Mouse (Mus musculus): Measurements from ENCODE around the gene Ctnnbl1. TPM values are rescaled to one million over a fixed set of nuclear protein-coding genes. Genes with fewer than 3 reads are reported as not detected.

Gene Ctnnbl1
- total and polyA plus RNA-seq, 3 experiments = 46.0 to 57.2 (median 48.6) TPM

GRCm38 (mm10) chr2:157830620-157831354 lies 93.6 kb downstream of the Ctnnbl1 start:
- in situ Hi-C loops (cut with MboI; ENCODE audit: low pct_ligation_motif_present, low pct_unique_long_range_greater_than_20kb, low sequenced_read_pairs) = no loop called here
- H3K4me2 ChIP-seq (ENCODE audit: insufficient read depth, low read depth, poor library complexity, severe bottlenecking) = no peak overlapping the region

GRCm38 (mm10) chr2:157837050-157837449 lies 99.8 kb downstream of the Ctnnbl1 start:
- DNase-seq (ENCODE audit: extremely low read depth) = no peak
- Histone ChIP-seq H3K79me2 (replicated peaks; ENCODE audit: control insufficient read depth, extremely low read depth, insufficient read depth, poor library complexity, severe bottlenecking) (no peaks in the 10 kb centered on the region), H3K9me3 (replicated peaks; ENCODE audit: low read length) (no peaks in the 10 kb centered on the region), H3K4me3 (replicated peaks in 1 of 3; ENCODE audit: low read depth in 2 of 3, low read length in 2 of 3, poor library complexity in 1 of 3) (no peak overlapping the region), H3K4me2 (ENCODE audit: insufficient read depth, low read depth, poor library complexity, severe bottlenecking) (no peak overlapping the region), H3K36me3 (replicated peaks in 1 of 2; ENCODE audit: control insufficient read depth in 1 of 2, insufficient read depth in 1 of 2, low read length in 1 of 2) (peaks cover 14 to 46% of the 10 kb centered on the region in 2 experiments), H3K27me3 (replicated peaks) (no peaks in the 10 kb centered on the region), H3K27ac (ENCODE audit: insufficient read depth, low read depth) (no peak overlapping the region), H3K4me1 (ENCODE audit: control insufficient read depth in 1 of 2, insufficient read depth in 2 of 2) (peaks cover 3 to 41% of the 10 kb centered on the region in 2 experiments; a peak in 3 of 4 replicates), H3K9ac (ENCODE audit: insufficient read depth, low read depth) (no peak overlapping the region)
- in situ Hi-C loops (cut with MboI; ENCODE audit: low pct_ligation_motif_present, low pct_unique_long_range_greater_than_20kb, low sequenced_read_pairs) (no loop called here), dilution Hi-C loops (cut with MboI; ENCODE audit: extremely low pct_ligation_motif_present, extremely low pct_unique_long_range_greater_than_20kb, low sequenced_read_pairs) (no loop called here)
- TF ChIP-seq USF2 (conservative IDR thresholded peaks at IDR 0.05; ENCODE audit: low read depth, low read length) (no peak), E2F4 (IDR thresholded peaks at IDR 0.05; ENCODE audit: insufficient replicate concordance, low read depth, low read length) (no peak), ELF1 (IDR thresholded peaks at IDR 0.05; ENCODE audit: low read depth, low read length) (no peak), JUN (IDR thresholded peaks at IDR 0.05; ENCODE audit: insufficient read depth, low read depth, low read length) (no peak), EP300 (IDR thresholded peaks at IDR 0.05; ENCODE audit: low read length) (no peak), ZMIZ1 (IDR thresholded peaks at IDR 0.05; ENCODE audit: low read depth, low read length) (no peak), CHD2 (IDR thresholded peaks at IDR 0.05; ENCODE audit: low read length) (no peak), IRF4 (IDR thresholded peaks at IDR 0.05; ENCODE audit: low read depth, low read length) (no peak), MAFK (IDR thresholded peaks at IDR 0.05; ENCODE audit: insufficient replicate concordance, low read length) (no peak), SMC3 (IDR thresholded peaks at IDR 0.05; ENCODE audit: low read depth, low read length) (no peak)

More at GRCm38 (mm10) chr2:157830620-157831354, 93.6 kb downstream of the Ctnnbl1 start:
- no peak overlapping the region for H3K9ac ChIP-seq (ENCODE audit: insufficient read depth, low read depth)
- no peak overlapping the region for H3K27ac ChIP-seq (ENCODE audit: insufficient read depth, low read depth)
- TF ChIP-seq ZKSCAN1 (IDR thresholded peaks at IDR 0.05; ENCODE audit: borderline replicate concordance, low read depth, low read length) (no peak), SMC3 (IDR thresholded peaks at IDR 0.05; ENCODE audit: low read depth, low read length) (no peak), NELFE (IDR thresholded peaks at IDR 0.05; ENCODE audit: low read depth, low read length) (no peak), EP300 (IDR thresholded peaks at IDR 0.05; ENCODE audit: low read length) (no peak), KAT2A (IDR thresholded peaks at IDR 0.05; ENCODE audit: insufficient replicate concordance, low read length) (no peak), IRF4 (IDR thresholded peaks at IDR 0.05; ENCODE audit: low read depth, low read length) (no peak), BHLHE40 (IDR thresholded peaks at IDR 0.05; ENCODE audit: low read depth, low read length) (no peak), NRF1 (IDR thresholded peaks at IDR 0.05; ENCODE audit: low read depth, low read length) (no peak), MAX (IDR thresholded peaks at IDR 0.05; ENCODE audit: low read length) (no peak), RAD21 (IDR thresholded peaks at IDR 0.05; ENCODE audit: low read depth, low read length) (no peak), RCOR1 (conservative IDR thresholded peaks at IDR 0.05; ENCODE audit: low read depth, low read length) (no peak), ZMIZ1 (IDR thresholded peaks at IDR 0.05; ENCODE audit: low read depth, low read length) (no peak), MEF2A (IDR thresholded peaks at IDR 0.05; ENCODE audit: borderline replicate concordance, low read depth, low read length) (no peak), POLR2A (IDR thresholded peaks at IDR 0.05; ENCODE audit: low read depth, low read length) (no peak), ELF1 (IDR thresholded peaks at IDR 0.05; ENCODE audit: low read depth, low read length) (no peak), MAFK (IDR thresholded peaks at IDR 0.05; ENCODE audit: insufficient replicate concordance, low read length) (no peak)
- no peaks in the 10 kb centered on the region for H3K9me3 ChIP-seq (replicated peaks; ENCODE audit: low read length)
- H3K4me3 ChIP-seq (replicated peaks in 1 of 3; ENCODE audit: low read depth in 2 of 3, low read length in 2 of 3, poor library complexity in 1 of 3) = no peak overlapping the region
- dilution Hi-C loops (cut with MboI; ENCODE audit: extremely low pct_ligation_motif_present, extremely low pct_unique_long_range_greater_than_20kb, low sequenced_read_pairs) = no loop called here
- H3K36me3 ChIP-seq (replicated peaks in 1 of 2; ENCODE audit: control insufficient read depth in 1 of 2, insufficient read depth in 1 of 2, low read length in 1 of 2) = peaks cover 1 to 27% of the 10 kb centered on the region in 2 experiments
- no peaks in the 10 kb centered on the region for H3K27me3 ChIP-seq (replicated peaks)
- no peak for DNase-seq (ENCODE audit: extremely low read depth)
- no peaks in the 10 kb centered on the region for H3K79me2 ChIP-seq (replicated peaks; ENCODE audit: control insufficient read depth, extremely low read depth, insufficient read depth, poor library complexity, severe bottlenecking)
- peaks cover 0 to 3% of the 10 kb centered on the region in 2 experiments; a peak in 1 of 4 replicates for H3K4me1 ChIP-seq (ENCODE audit: control insufficient read depth in 1 of 2, insufficient read depth in 2 of 2)
